Mouse (Mus musculus) neural tube, embryonic 15.5 days (tissue): ENCODE data around the gene Zbtb24. TPM values are rescaled to one million over a fixed set of nuclear protein-coding genes. Genes with fewer than 3 reads are reported as not detected.
A peak's percentile ranks its signal among the peaks of the same experiment; 100 is the strongest.

Experiments
- ATAC-seq: fragments of 200-750 bp; cut with Nextera tagmentation; 2 replicates; pipeline ENCODE4 v1.8.0; 2017; ENCODE audit warnings: mild to moderate bottlenecking, moderate TSS enrichment, moderate library complexity; ENCODE audit not compliant: low FRiP score
- H3K27ac ChIP-seq: fragments of 300-500 bp; sonication (generic); replicated peaks from 2 replicates; pipeline ENCODE4 v1.5.1; 2015; ENCODE audit warnings: mild to moderate bottlenecking, inconsistent platforms
- H3K27me3 ChIP-seq: fragments of 300-500 bp; sonication (generic); replicated peaks from 2 replicates; pipeline ENCODE4 v1.6.1; 2015; ENCODE audit warnings: inconsistent platforms
- H3K36me3 ChIP-seq: fragments of 300-500 bp; sonication (generic); 2 replicates; pipeline ENCODE4 v1.6.1; 2015; ENCODE audit warnings: inconsistent platforms
- H3K4me1 ChIP-seq: fragments of 300-500 bp; sonication (generic); 2 replicates; pipeline ENCODE4 v1.6.1; 2015; ENCODE audit warnings: inconsistent platforms
- H3K4me2 ChIP-seq: fragments of 300-500 bp; sonication (generic); 2 replicates; pipeline ENCODE4 v1.6.1; 2015; ENCODE audit warnings: inconsistent platforms, mild to moderate bottlenecking, moderate library complexity
- H3K4me3 ChIP-seq: fragments of 300-500 bp; sonication (generic); replicated peaks from 2 replicates; pipeline ENCODE4 v1.5.1; 2015; ENCODE audit warnings: mild to moderate bottlenecking, inconsistent platforms
- H3K9ac ChIP-seq: fragments of 300-500 bp; sonication (generic); replicated peaks from 2 replicates; pipeline ENCODE4 v1.6.1; 2015; ENCODE audit warnings: mild to moderate bottlenecking, inconsistent platforms
- H3K9me3 ChIP-seq: fragments of 300-500 bp; sonication (generic); replicated peaks from 2 replicates; pipeline ENCODE4 v1.6.1; 2016; ENCODE audit warnings: inconsistent platforms
- WGBS: fragments of 180-500 bp; shearing (Covaris S2); methylation state at CpG from one replicate; pipeline ENCODE4 v1.1.7; 2015; ENCODE audit warnings: mixed read lengths; 5-methylcytosine and 5-hydroxymethylcytosine counted together
- polyA plus RNA-seq: library from polyadenylated mRNA; unstranded; fragments of >200 nt; fragmentation: Nextera tagmentation; extraction: Ambion mirVana; gene quantifications from 2 replicates; pipeline ENCODE4 v1.2.1, GENCODE M21; 2015

The Zbtb24 gene
- polyA plus RNA-seq, 1 experiment from 2014 or later: 17.7 TPM

- Histone ChIP-seq H3K27me3 (0 out of 2 replicates have a peak, but pooled peaks cover 4% of the 10 kb centered on the region), H3K9me3 (no peaks in the 10 kb centered on the region), H3K4me2 (no peak overlapping the region), H3K9ac (no peak overlapping the region), H3K4me1 (no peaks in the 10 kb centered on the region), H3K36me3 (no peaks in the 10 kb centered on the region), H3K4me3 (no peak overlapping the region), H3K27ac (no peak overlapping the region)
- 45% methylated on average over 3 of the region's 3 CpGs for WGBS
- ATAC-seq: no peak
Measured at GRCm38 (mm10) chr10:41435141-41435540, 15.0 kb upstream of the Zbtb24 start.

DNA sequence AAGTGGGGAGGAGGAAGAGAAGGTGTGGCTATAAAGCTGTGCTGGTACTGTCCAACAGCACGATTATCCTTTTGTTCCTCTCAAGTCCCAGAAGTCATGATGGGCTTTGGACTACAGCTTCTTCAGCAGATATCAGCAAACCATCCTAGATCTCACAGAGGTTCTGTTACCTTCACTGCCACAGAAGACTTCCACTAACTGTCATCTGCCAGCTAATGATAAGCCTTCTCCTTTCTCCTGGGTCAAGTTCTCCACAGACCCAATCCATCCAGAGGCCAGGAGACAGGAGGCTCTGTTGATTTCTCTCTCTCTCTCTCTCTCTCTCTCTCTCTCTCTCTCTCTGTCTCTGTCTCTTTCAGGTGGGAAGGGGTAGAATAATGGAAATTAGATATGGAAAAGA, 2.0 kb upstream of the Zbtb24 start:
- H3K9me3 ChIP-seq: no peaks in the 10 kb centered on the region
- WGBS: 78% methylated on average over 1 of the region's 1 CpGs
- peaks cover 30% of the 10 kb centered on the region for H3K4me1 ChIP-seq
- peaks cover 11% of the 10 kb centered on the region for H3K36me3 ChIP-seq
- no peak overlapping the region for H3K9ac ChIP-seq
- H3K4me3 ChIP-seq: no peak overlapping the region
- no peak for ATAC-seq
- H3K4me2 ChIP-seq: no peak overlapping the region
- no peaks in the 10 kb centered on the region for H3K27me3 ChIP-seq
- no peak overlapping the region for H3K27ac ChIP-seq

DNA sequence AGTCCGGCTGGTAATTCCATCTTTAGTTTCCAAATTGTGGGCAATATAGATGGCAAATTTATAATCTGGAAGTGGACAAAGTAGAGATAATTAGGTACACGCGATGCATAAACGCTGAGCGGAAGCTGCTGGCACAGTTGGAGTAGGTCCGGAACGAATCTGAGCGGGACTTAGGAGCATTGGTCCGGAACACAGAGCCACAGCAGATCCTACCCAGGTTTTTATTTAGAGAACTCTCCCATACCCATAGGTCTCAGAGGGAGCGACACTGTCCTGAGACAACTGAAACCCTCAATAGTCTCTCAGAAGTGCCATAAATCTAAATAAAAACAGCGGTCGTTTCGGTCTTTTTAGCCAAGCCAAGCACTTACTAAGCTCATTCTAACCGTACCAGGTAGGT, 499 bp upstream of the Zbtb24 start:
- peaks cover 41% of the 10 kb centered on the region for H3K4me1 ChIP-seq
- ATAC-seq: peak; percentile 86
- peak overlapping the region; percentile 82 for H3K9ac ChIP-seq
- H3K36me3 ChIP-seq: peaks cover 11% of the 10 kb centered on the region
- no peaks in the 10 kb centered on the region for H3K27me3 ChIP-seq
- H3K4me2 ChIP-seq: peak overlapping the region; percentile 73
- H3K4me3 ChIP-seq: peak overlapping the region; percentile 96
- WGBS: 8% methylated on average over 14 of the region's 14 CpGs
- no peaks in the 10 kb centered on the region for H3K9me3 ChIP-seq
- peak overlapping the region; percentile 87 for H3K27ac ChIP-seq

DNA sequence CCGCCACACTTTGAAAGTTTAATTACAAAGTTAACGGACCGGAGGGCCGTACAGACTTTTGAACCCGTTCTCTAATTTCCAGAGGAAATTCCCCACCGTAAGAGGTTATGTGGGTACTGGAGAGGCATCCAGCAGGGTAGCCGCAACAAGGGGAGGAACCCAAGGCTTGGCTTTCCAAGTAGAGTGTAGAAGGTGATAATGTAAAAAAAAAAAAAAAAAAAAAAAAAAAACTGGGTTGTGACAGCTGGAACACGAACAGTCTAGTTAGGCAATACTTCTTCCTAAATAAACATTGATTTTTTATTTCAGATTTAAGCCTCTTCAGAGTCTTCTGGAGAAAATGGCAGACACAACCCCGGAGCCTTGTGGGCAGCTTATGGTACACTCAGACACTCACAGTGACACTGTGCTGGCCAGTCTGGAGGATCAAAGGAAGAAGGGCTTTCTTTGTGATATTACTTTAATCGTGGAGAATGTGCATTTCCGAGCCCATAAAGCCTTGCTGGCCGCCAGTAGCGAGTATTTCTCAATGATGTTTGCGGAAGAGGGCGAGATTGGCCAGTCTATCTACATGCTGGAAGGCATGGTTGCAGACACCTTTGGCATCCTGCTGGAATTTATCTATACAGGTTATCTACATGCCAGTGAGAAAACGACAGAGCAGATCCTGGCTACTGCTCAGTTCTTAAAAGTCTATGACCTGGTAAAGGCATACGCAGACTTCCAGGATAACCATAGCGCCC, 768 bp downstream of the Zbtb24 start:
- H3K9ac ChIP-seq: peak overlapping the region; percentile 82
- peaks cover 22% of the 10 kb centered on the region for H3K36me3 ChIP-seq
- peak overlapping the region; percentile 96 for H3K4me3 ChIP-seq
- peak overlapping the region; percentile 73 for H3K4me2 ChIP-seq
- H3K9me3 ChIP-seq: no peaks in the 10 kb centered on the region
- peaks cover 47% of the 10 kb centered on the region for H3K4me1 ChIP-seq
- no peaks in the 10 kb centered on the region for H3K27me3 ChIP-seq
- 0 out of 2 replicates have a peak, but pooled peaks have one; percentile 8 for ATAC-seq
- 61% methylated on average over 18 of the region's 18 CpGs for WGBS
- H3K27ac ChIP-seq: peak overlapping the region; percentile 87

- Histone ChIP-seq H3K36me3 (peaks cover 29% of the 10 kb centered on the region), H3K4me1 (peaks cover 47% of the 10 kb centered on the region), H3K9ac (0 out of 2 replicates have a peak overlapping the region, but pooled peaks have one; percentile 82), H3K9me3 (no peaks in the 10 kb centered on the region), H3K27me3 (no peaks in the 10 kb centered on the region), H3K4me3 (no peak overlapping the region), H3K27ac (no peak overlapping the region), H3K4me2 (peak overlapping the region; percentile 73)
- WGBS: 96% methylated on average over 9 of the region's 9 CpGs
- ATAC-seq: no peak
Measured at GRCm38 (mm10) chr10:41451656-41452055, 1.5 kb downstream of the Zbtb24 start.

DNA sequence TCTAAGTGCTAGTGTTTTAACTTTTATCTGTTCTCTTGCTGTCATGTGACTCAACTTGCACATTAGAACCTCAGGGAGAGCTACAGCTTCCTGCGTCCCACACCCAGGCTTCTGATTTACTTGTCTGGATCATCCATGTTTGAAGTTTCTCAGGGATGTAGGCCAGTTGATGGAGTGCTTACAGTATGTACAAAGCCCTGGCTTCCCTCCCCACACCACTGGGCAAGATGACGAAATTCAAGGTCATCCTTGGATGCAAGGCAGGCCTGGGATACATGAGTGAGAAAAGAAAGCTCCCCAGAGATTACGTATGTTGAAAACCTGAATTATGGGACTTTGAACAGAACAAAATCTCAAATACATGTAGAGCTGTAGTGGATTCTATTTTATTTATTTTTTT, 2.6 kb downstream of the Zbtb24 start:
- no peak overlapping the region for H3K4me2 ChIP-seq
- no peaks in the 10 kb centered on the region for H3K27me3 ChIP-seq
- H3K4me3 ChIP-seq: no peak overlapping the region
- H3K36me3 ChIP-seq: peaks cover 31% of the 10 kb centered on the region
- no peak overlapping the region for H3K27ac ChIP-seq
- 96% methylated on average over 3 of the region's 3 CpGs for WGBS
- H3K9ac ChIP-seq: no peak overlapping the region
- peaks cover 47% of the 10 kb centered on the region for H3K4me1 ChIP-seq
- ATAC-seq: no peak
- H3K9me3 ChIP-seq: no peaks in the 10 kb centered on the region

GRCm38 (mm10) chr10:41459990-41460389, 9.8 kb downstream of the Zbtb24 start:
- peaks cover 17% of the 10 kb centered on the region; the same call in 1 of the 2 replicates for H3K4me1 ChIP-seq
- no peak overlapping the region for H3K4me2 ChIP-seq
- no peak overlapping the region for H3K4me3 ChIP-seq
- peaks cover 45% of the 10 kb centered on the region for H3K36me3 ChIP-seq
- no peak for ATAC-seq
- no peak overlapping the region for H3K9ac ChIP-seq
- 87% methylated on average over 4 of the region's 4 CpGs for WGBS
- no peaks in the 10 kb centered on the region for H3K9me3 ChIP-seq
- no peak overlapping the region for H3K27ac ChIP-seq
- H3K27me3 ChIP-seq: no peaks in the 10 kb centered on the region

- 26% methylated on average over 2 of the region's 2 CpGs for WGBS
- ATAC-seq: no peak
- Histone ChIP-seq H3K4me1 (peaks cover 13% of the 10 kb centered on the region; the same call in 1 of the 2 replicates), H3K9me3 (no peaks in the 10 kb centered on the region), H3K9ac (no peak overlapping the region), H3K4me2 (no peak overlapping the region), H3K4me3 (no peak overlapping the region), H3K27ac (no peak overlapping the region), H3K27me3 (no peaks in the 10 kb centered on the region), H3K36me3 (peaks cover 42% of the 10 kb centered on the region)
Measured at GRCm38 (mm10) chr10:41460501-41460900, 10.3 kb downstream of the Zbtb24 start.

DNA sequence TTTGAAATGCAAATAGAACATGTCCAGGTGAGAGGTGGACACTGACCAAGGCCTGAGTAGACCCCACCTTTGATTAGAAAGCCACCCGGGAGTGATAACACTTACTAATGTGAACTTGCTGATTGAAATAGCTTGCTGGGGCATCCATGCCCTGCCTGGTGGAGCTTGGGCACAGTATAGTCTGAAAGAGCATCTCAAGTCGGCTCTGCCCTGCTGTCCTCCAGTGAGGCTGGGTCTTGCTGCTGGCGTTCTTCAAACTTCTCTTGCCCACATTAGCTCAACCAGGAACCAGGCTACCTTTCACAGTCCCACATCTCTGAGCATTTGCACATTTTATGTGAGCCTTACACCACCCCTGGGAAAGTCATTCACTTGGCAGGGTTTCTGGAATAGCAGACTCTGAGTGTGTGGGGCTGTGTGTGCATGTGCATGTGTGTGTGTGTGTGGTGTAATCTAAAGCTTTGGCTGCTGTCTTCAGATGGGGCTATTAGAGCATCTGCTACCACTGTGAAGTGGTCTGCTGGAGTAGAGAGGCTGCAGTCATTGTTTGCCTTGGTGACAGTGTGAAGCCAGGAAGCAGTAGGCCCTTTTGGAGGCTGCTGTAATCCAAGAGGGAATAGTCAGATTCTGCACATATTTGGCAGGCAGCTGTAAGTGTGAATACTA, 11.0 kb downstream of the Zbtb24 start:
- H3K9me3 ChIP-seq: no peaks in the 10 kb centered on the region
- H3K36me3 ChIP-seq: peaks cover 39% of the 10 kb centered on the region
- H3K4me2 ChIP-seq: no peak overlapping the region
- H3K4me1 ChIP-seq: peaks cover 13% of the 10 kb centered on the region; the same call in 1 of the 2 replicates
- ATAC-seq: peak; percentile 56; the same call in 1 of the 2 replicates
- H3K27ac ChIP-seq: peak overlapping the region; percentile 3; the same call in 1 of the 2 replicates
- no peaks in the 10 kb centered on the region for H3K27me3 ChIP-seq
- 83% methylated on average over 3 of the region's 3 CpGs for WGBS
- H3K4me3 ChIP-seq: no peak overlapping the region
- no peak overlapping the region for H3K9ac ChIP-seq

DNA sequence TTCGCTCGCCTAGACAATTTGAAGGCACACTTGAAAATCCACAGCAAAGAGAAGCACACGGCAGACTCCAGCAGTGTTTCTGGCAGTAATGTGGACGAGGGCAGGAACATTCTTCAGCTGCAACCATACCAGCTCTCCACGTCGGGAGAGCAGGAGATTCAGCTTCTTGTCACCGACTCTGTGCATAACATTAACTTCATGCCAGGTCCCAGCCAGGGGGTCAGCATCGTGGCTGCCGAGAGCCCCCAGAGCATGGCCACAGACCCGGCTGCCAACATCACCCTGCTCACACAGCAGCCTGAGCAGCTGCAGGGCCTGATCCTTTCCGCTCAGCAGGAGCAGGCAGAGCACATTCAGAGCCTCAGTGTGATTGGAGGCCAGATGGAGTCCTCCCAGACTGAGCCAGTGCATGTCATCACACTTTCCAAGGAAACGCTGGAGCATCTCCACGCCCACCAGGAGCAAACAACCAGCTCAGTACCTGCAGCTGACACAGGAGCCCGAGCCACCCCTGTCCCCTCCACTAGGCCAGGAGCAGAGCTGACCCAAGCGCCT, 14.3 kb downstream of the Zbtb24 start:
- WGBS: 34% methylated on average over 15 of the region's 15 CpGs
- Histone ChIP-seq H3K9me3 (no peaks in the 10 kb centered on the region), H3K27ac (no peak overlapping the region), H3K9ac (no peak overlapping the region), H3K4me3 (no peak overlapping the region), H3K27me3 (no peaks in the 10 kb centered on the region), H3K4me1 (peaks cover 13% of the 10 kb centered on the region; the same call in 1 of the 2 replicates), H3K36me3 (peaks cover 19% of the 10 kb centered on the region), H3K4me2 (no peak overlapping the region)
- ATAC-seq: no peak

DNA sequence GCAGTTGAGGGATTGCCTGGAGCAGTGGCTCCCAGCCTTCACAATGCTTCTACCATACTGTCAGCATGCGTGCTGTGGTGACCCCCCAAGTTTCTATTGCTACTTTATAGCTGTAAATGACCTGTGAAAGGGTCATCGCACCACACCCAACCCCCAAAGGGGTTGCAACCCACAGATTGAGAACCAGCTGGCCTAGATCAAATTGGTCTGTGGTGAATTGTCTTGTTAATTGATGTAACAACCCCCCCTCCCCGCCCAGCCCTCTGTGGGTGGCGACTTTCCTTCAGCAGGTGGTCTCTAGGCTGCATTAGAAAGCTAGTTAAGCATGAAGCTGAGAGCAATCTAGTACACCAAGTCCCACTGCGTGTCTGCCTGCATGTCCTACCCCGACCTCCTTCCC, 17.1 kb downstream of the Zbtb24 start:
- H3K27me3 ChIP-seq: no peaks in the 10 kb centered on the region
- no peak overlapping the region for H3K9ac ChIP-seq
- H3K9me3 ChIP-seq: no peaks in the 10 kb centered on the region
- H3K4me1 ChIP-seq: no peaks in the 10 kb centered on the region
- H3K27ac ChIP-seq: no peak overlapping the region
- H3K36me3 ChIP-seq: peaks cover 17% of the 10 kb centered on the region
- ATAC-seq: no peak
- H3K4me2 ChIP-seq: no peak overlapping the region
- WGBS: 17% methylated on average over 6 of the region's 6 CpGs
- H3K4me3 ChIP-seq: no peak overlapping the region
